Mouse (Mus musculus): ENCODE data around the gene Cox7a2l.
A peak's percentile ranks its signal among the peaks of the same experiment; 100 is the strongest.

The Cox7a2l gene

GRCm38 (mm10) chr17:83526624-83527532 is 9.7 kb upstream of the Cox7a2l start:
- peak in 1 of 2 experiments; percentile 65 for DNase-seq (ENCODE audit: low spot score in 2 of 2)

- DNase-seq (ENCODE audit: low spot score in 2 of 2), result peak in 1 of 2 experiments; percentile 21
These were observed 9.0 kb upstream of the Cox7a2l start for GRCm38 (mm10) chr17:83526091-83526561.

- peak in 1 of 2 experiments; percentile 30 for DNase-seq (ENCODE audit: low spot score in 2 of 2)
These were observed 8.5 kb upstream of the Cox7a2l start for GRCm38 (mm10) chr17:83525596-83525995.

GRCm38 (mm10) chr17:83524753-83525152 is 7.6 kb upstream of the Cox7a2l start:
- no peak for DNase-seq (ENCODE audit: low spot score in 2 of 2)

- DNase-seq (ENCODE audit: low spot score in 2 of 2), result no peak
These were observed 5.7 kb upstream of the Cox7a2l start for GRCm38 (mm10) chr17:83522590-83523379.

GRCm38 (mm10) chr17:83521881-83522280 is 4.8 kb upstream of the Cox7a2l start:
- no peak for DNase-seq (ENCODE audit: low spot score in 2 of 2)

GRCm38 (mm10) chr17:83514213-83514701 is 2.9 kb downstream of the Cox7a2l start:
- DNase-seq (ENCODE audit: low spot score in 2 of 2), result peak; percentile 82 to 93

GRCm38 (mm10) chr17:83513655-83514212 is 3.4 kb downstream of the Cox7a2l start:
- no peak for DNase-seq (ENCODE audit: low spot score in 2 of 2)

- no peak for DNase-seq (ENCODE audit: low spot score in 2 of 2)
These were observed 5.0 kb downstream of the Cox7a2l start for GRCm38 (mm10) chr17:83512130-83512529.

GRCm38 (mm10) chr17:83503693-83504092 is 13.4 kb downstream of the Cox7a2l start:
- DNase-seq (ENCODE audit: low spot score in 2 of 2), result no peak

- DNase-seq (ENCODE audit: low spot score in 2 of 2), result no peak
These were observed 17.4 kb downstream of the Cox7a2l start for GRCm38 (mm10) chr17:83499692-83500091.

- no peak for DNase-seq (ENCODE audit: low spot score in 2 of 2)
These were observed 18.2 kb downstream of the Cox7a2l start for GRCm38 (mm10) chr17:83498889-83499288.

GRCm38 (mm10) chr17:83487762-83488161 is 29.4 kb downstream of the Cox7a2l start:
- DNase-seq (ENCODE audit: low spot score in 2 of 2), result no peak

- DNase-seq (ENCODE audit: low spot score in 2 of 2), result no peak
These were observed 33.3 kb downstream of the Cox7a2l start for GRCm38 (mm10) chr17:83483784-83484183.

- DNase-seq (ENCODE audit: low spot score in 2 of 2), result no peak
These were observed 34.2 kb downstream of the Cox7a2l start for GRCm38 (mm10) chr17:83482817-83483536.

GRCm38 (mm10) chr17:83481551-83481950 is 35.6 kb downstream of the Cox7a2l start:
- no peak for DNase-seq (ENCODE audit: low spot score in 2 of 2)

GRCm38 (mm10) chr17:83477089-83477488 is 40.0 kb downstream of the Cox7a2l start:
- DNase-seq (ENCODE audit: low spot score in 2 of 2), result no peak

GRCm38 (mm10) chr17:83469586-83469985 is 47.5 kb downstream of the Cox7a2l start:
- DNase-seq (ENCODE audit: low spot score in 2 of 2), result no peak

GRCm38 (mm10) chr17:83466697-83467251 is 50.4 kb downstream of the Cox7a2l start:
- no peak for DNase-seq (ENCODE audit: low spot score in 2 of 2)

- no peak for DNase-seq (ENCODE audit: low spot score in 2 of 2)
These were observed 51.2 kb downstream of the Cox7a2l start for GRCm38 (mm10) chr17:83465969-83466368.

- no peak for DNase-seq (ENCODE audit: low spot score in 2 of 2)
These were observed 59.9 kb downstream of the Cox7a2l start for GRCm38 (mm10) chr17:83457271-83457670.

All from spleen, postnatal 10 days (tissue).